Mouse (Mus musculus): ENCODE results near the gene Pced1a. TPM values are rescaled to one million over a fixed set of nuclear protein-coding genes. Genes with fewer than 3 reads are reported as not detected.
A peak's percentile ranks its signal among the peaks of the same experiment; 100 is the strongest.

Gene Pced1a
- 1 to 10 TPM; 5.0 to 6.2 TPM for total RNA-seq (2021)

GRCm38 (mm10) chr2:130424126-130424853 lies at the start of gene Pced1a, which contains the start of gene Vps16:
TSS of gene Pced1a (minus strand) at chr2:130424701.
TSS of gene Vps16 (plus strand) at chr2:130424339.
- DNase-seq: peak; percentile 96 to 97
- intact Hi-C loops (cut with DNase I): no loop called here

- no peak for DNase-seq
- intact Hi-C loops (cut with DNase I): no loop called here
Observed at GRCm38 (mm10) chr2:130472908-130473510, 48.5 kb upstream of the Pced1a start.

- no peak for DNase-seq
- intact Hi-C loops (cut with DNase I): no loop called here
Observed at GRCm38 (mm10) chr2:130469935-130470334, 45.4 kb upstream of the Pced1a start.

GRCm38 (mm10) chr2:130469366-130469765 lies 44.9 kb upstream of the Pced1a start:
- intact Hi-C loops (cut with DNase I): no loop called here
- no peak for DNase-seq

GRCm38 (mm10) chr2:130466438-130466837 lies 41.9 kb upstream of the Pced1a start:
- intact Hi-C loops (cut with DNase I): no loop called here

GRCm38 (mm10) chr2:130461287-130462071 lies 37.0 kb upstream of the Pced1a start:
- intact Hi-C loops (cut with DNase I): no loop called here
- DNase-seq: no peak

More at GRCm38 (mm10) chr2:130466438-130466837, 41.9 kb upstream of the Pced1a start:
- DNase-seq: no peak

GRCm38 (mm10) chr2:130459576-130459975 lies 35.1 kb upstream of the Pced1a start:
- intact Hi-C loops (cut with DNase I): no loop called here
- no peak for DNase-seq

- intact Hi-C loops (cut with DNase I): no loop called here
- no peak for DNase-seq
Observed at GRCm38 (mm10) chr2:130457871-130458270, 33.4 kb upstream of the Pced1a start.

GRCm38 (mm10) chr2:130454748-130455370 lies 30.4 kb upstream of the Pced1a start:
- intact Hi-C loops (cut with DNase I): loop anchor here (5.0 kb wide), 1 partner anchor 37 kb away; no protein-coding TSS in a partner anchor
- DNase-seq: peak in 1 of 2 experiments; percentile 12

- intact Hi-C loops (cut with DNase I): loop anchor here (5.0 kb wide), 1 partner anchor 39 kb away; no protein-coding TSS in a partner anchor
- peak; percentile 18 to 30 for DNase-seq
Observed at GRCm38 (mm10) chr2:130453421-130453820, 28.9 kb upstream of the Pced1a start.

- intact Hi-C loops (cut with DNase I): loop anchor here (5.0 kb wide), 1 partner anchor 40 kb away; no protein-coding TSS in a partner anchor
- DNase-seq: no peak
Observed at GRCm38 (mm10) chr2:130452266-130452665, 27.8 kb upstream of the Pced1a start.

GRCm38 (mm10) chr2:130451727-130452090 lies 27.2 kb upstream of the Pced1a start:
- DNase-seq: no peak
- intact Hi-C loops (cut with DNase I): loop anchor here (2.0 to 5.0 kb wide), 2 partner anchors 25 to 41 kb away; no protein-coding TSS in a partner anchor

- DNase-seq: no peak
- intact Hi-C loops (cut with DNase I): loop anchor here (2.0 to 5.0 kb wide), 2 partner anchors 26 to 41 kb away; no protein-coding TSS in a partner anchor
Observed at GRCm38 (mm10) chr2:130451086-130451726, 26.7 kb upstream of the Pced1a start.

GRCm38 (mm10) chr2:130450434-130450796 lies 25.9 kb upstream of the Pced1a start:
- intact Hi-C loops (cut with DNase I): loop anchor here (2.0 to 5.0 kb wide), 2 partner anchors 26 to 42 kb away; no protein-coding TSS in a partner anchor
- DNase-seq: peak in 1 of 2 experiments; percentile 82

- peak; percentile 95 to 96 for DNase-seq
- intact Hi-C loops (cut with DNase I): loop anchor here (2.0 to 5.0 kb wide), 2 partner anchors 27 to 42 kb away; no protein-coding TSS in a partner anchor
Observed at GRCm38 (mm10) chr2:130449794-130450433, 25.4 kb upstream of the Pced1a start, which contains the start of gene Ptpra. TSS of gene Ptpra (plus strand) at chr2:130450278.

- DNase-seq: peak; percentile 22 to 33
- intact Hi-C loops (cut with DNase I): no loop called here
Observed at GRCm38 (mm10) chr2:130449021-130449793, 24.7 kb upstream of the Pced1a start.

- DNase-seq: no peak
- intact Hi-C loops (cut with DNase I): no loop called here
Observed at GRCm38 (mm10) chr2:130448449-130448848, 23.9 kb upstream of the Pced1a start.

GRCm38 (mm10) chr2:130442162-130442561 lies 17.7 kb upstream of the Pced1a start:
- intact Hi-C loops (cut with DNase I): no loop called here
- DNase-seq: no peak
